Mouse (Mus musculus) left cerebral cortex, adult 8-10 months (tissue): ENCODE measurements around the gene Lemd1. TPM values are rescaled to one million over a fixed set of nuclear protein-coding genes. Genes with fewer than 3 reads are reported as not detected.

ENCODE experiments used
- DNase-seq, 2 experiments: peaks; one replicate each; pipeline ENCODE4 v3.0.0; 2022; ENCODE audit warnings: low spot score in 2 of 2
- total RNA-seq, 4 experiments: library from RNA; stranded (reverse); gene quantifications; 2 replicates each; pipeline ENCODE4 v1.2.4; 2022

Gene Lemd1
- total RNA-seq, 4 experiments from 2014 or later = 7.0 to 9.5 (median 8.1) TPM

GRCm38 (mm10) chr1:132200562-132201510 lies 9.6 kb downstream of the Lemd1 start:
- DNase-seq = peak in 1 of 2 experiments; percentile 94

GRCm38 (mm10) chr1:132201511-132201860 lies 10.3 kb downstream of the Lemd1 start:
- DNase-seq = no peak

GRCm38 (mm10) chr1:132201936-132202335 lies 10.7 kb downstream of the Lemd1 start:
- DNase-seq = no peak

GRCm38 (mm10) chr1:132202771-132203170 lies 11.5 kb downstream of the Lemd1 start:
- DNase-seq = peak in 1 of 2 experiments; percentile 82

- DNase-seq = no peak
These were observed 14.7 kb downstream of the Lemd1 start for GRCm38 (mm10) chr1:132205958-132206357.

GRCm38 (mm10) chr1:132206828-132207227 lies 15.6 kb downstream of the Lemd1 start:
- DNase-seq = no peak

- DNase-seq = peak in 1 of 2 experiments; percentile 78
These were observed 16.9 kb downstream of the Lemd1 start for GRCm38 (mm10) chr1:132208154-132208553.

GRCm38 (mm10) chr1:132209400-132209799 lies 18.2 kb downstream of the Lemd1 start:
- DNase-seq = no peak

GRCm38 (mm10) chr1:132210922-132211321 lies 19.7 kb downstream of the Lemd1 start:
- no peak for DNase-seq

- DNase-seq = no peak
These were observed 20.4 kb downstream of the Lemd1 start for GRCm38 (mm10) chr1:132211672-132212071.

- DNase-seq = peak; percentile 75 to 90
These were observed 21.0 kb downstream of the Lemd1 start for GRCm38 (mm10) chr1:132212218-132212617.

- no peak for DNase-seq
These were observed 21.8 kb downstream of the Lemd1 start for GRCm38 (mm10) chr1:132213076-132213475.

- DNase-seq = no peak
These were observed 25.0 kb downstream of the Lemd1 start for GRCm38 (mm10) chr1:132216276-132216675.

- no peak for DNase-seq
These were observed 30.4 kb downstream of the Lemd1 start for GRCm38 (mm10) chr1:132221627-132222026.

- DNase-seq = no peak
These were observed 30.9 kb downstream of the Lemd1 start for GRCm38 (mm10) chr1:132222166-132222565.

- DNase-seq = no peak
These were observed 35.3 kb downstream of the Lemd1 start for GRCm38 (mm10) chr1:132226297-132227080.

GRCm38 (mm10) chr1:132229667-132230066 lies 38.4 kb downstream of the Lemd1 start, which contains the start of gene Gm10188:
Gm10188 (minus strand) TSS chr1:132229767.
- DNase-seq = no peak

GRCm38 (mm10) chr1:132231470-132232274 lies 40.4 kb downstream of the Lemd1 start:
- no peak for DNase-seq

- DNase-seq = no peak
These were observed 42.3 kb downstream of the Lemd1 start for GRCm38 (mm10) chr1:132233566-132233965.

GRCm38 (mm10) chr1:132234757-132235273 lies 43.6 kb downstream of the Lemd1 start:
- no peak for DNase-seq

- peak in 1 of 2 experiments; percentile 62 for DNase-seq
These were observed 46.4 kb downstream of the Lemd1 start for GRCm38 (mm10) chr1:132237585-132238159.
